ENCODE assay signal across 8 mouse cellular contexts in genomic region chr1:193381597-193382404, GRCm38 (mm10). TPM values are rescaled to one million over a fixed set of nuclear protein-coding genes. Genes with fewer than 3 reads are reported as not detected.
A peak's percentile ranks its signal among the peaks of the same experiment; 100 is the strongest.
DNase-seq lines count a peak whose midpoint lies in the region; ATAC-seq lines count a peak whose summit lies in the region.
"Had no signal": no experiment of that assay in that cellular context is flagged by ENCODE, and none has a peak within 500 bp of the region (broad histone marks: within the 10 kb centered on the region; RNA-seq: fewer than 3 reads in every experiment).

No protein-coding gene starts in this region.

- H3K9ac ChIP-seq in lung, embryonic 15.5 days = 0 out of 2 replicates have a peak overlapping the region, but pooled peaks have one; percentile 21
- peak overlapping the region; percentile 26; the same call in 1 of the 2 replicates for H3K9ac ChIP-seq in forebrain, embryonic 15.5 days (replicated peaks)
- no peak overlapping the region for H3K9ac ChIP-seq in liver, embryonic 13.5 days
- H3K9ac ChIP-seq in stomach, embryonic 16.5 days (ENCODE audit: low read length) = peak overlapping the region; percentile 60; the same call in 1 of the 2 replicates

- peaks cover 23% of the 10 kb centered on the region for H3K4me1 ChIP-seq in lung, embryonic 15.5 days
- H3K4me1 ChIP-seq in forebrain, embryonic 15.5 days = peaks cover 32% of the 10 kb centered on the region
- H3K4me1 ChIP-seq in liver, embryonic 13.5 days (replicated peaks) = peaks cover 9% of the 10 kb centered on the region
- H3K4me1 ChIP-seq in stomach, embryonic 16.5 days (ENCODE audit: control insufficient read depth, insufficient read depth, low read length) = peaks cover 11% of the 10 kb centered on the region

- WGBS in lung, embryonic 15.5 days = 21% methylated on average over 11 of the region's 11 CpGs
- 30% methylated on average over 11 of the region's 11 CpGs for WGBS in forebrain, embryonic 15.5 days
- 29% methylated on average over 11 of the region's 11 CpGs for WGBS in liver, embryonic 13.5 days (ENCODE audit: insufficient replicate concordance)
- 22% methylated on average over 11 of the region's 11 CpGs for WGBS in stomach, embryonic 16.5 days

- peak overlapping the region; percentile 59; the same call in 1 of the 2 replicates for H3K27ac ChIP-seq in lung, embryonic 15.5 days
- peak overlapping the region; percentile 58 for H3K27ac ChIP-seq in forebrain, embryonic 15.5 days (replicated peaks)
- no peak overlapping the region for H3K27ac ChIP-seq in liver, embryonic 13.5 days
- H3K27ac ChIP-seq in stomach, embryonic 16.5 days (ENCODE audit: low read length) = 0 out of 2 replicates have a peak overlapping the region, but pooled peaks have one; percentile 17

- no peaks in the 10 kb centered on the region for H3K36me3 ChIP-seq in lung, embryonic 15.5 days
- H3K36me3 ChIP-seq in forebrain, embryonic 15.5 days = no peaks in the 10 kb centered on the region
- H3K36me3 ChIP-seq in liver, embryonic 13.5 days = no peaks in the 10 kb centered on the region
- no peaks in the 10 kb centered on the region for H3K36me3 ChIP-seq in stomach, embryonic 16.5 days (ENCODE audit: control insufficient read depth, insufficient read depth, low read length)

- H3K9me3 ChIP-seq in lung, embryonic 15.5 days = no peaks in the 10 kb centered on the region
- no peaks in the 10 kb centered on the region for H3K9me3 ChIP-seq in forebrain, embryonic 15.5 days
- H3K9me3 ChIP-seq in liver, embryonic 13.5 days (replicated peaks) = no peaks in the 10 kb centered on the region
- no peaks in the 10 kb centered on the region for H3K9me3 ChIP-seq in stomach, embryonic 16.5 days (replicated peaks; ENCODE audit: control insufficient read depth, low read length)

- peak overlapping the region; percentile 77 for H3K4me2 ChIP-seq in lung, embryonic 15.5 days
- no peak overlapping the region; the same call in 1 of the 2 replicates for H3K4me2 ChIP-seq in forebrain, embryonic 15.5 days (replicated peaks)
- peak overlapping the region; percentile 69 for H3K4me2 ChIP-seq in liver, embryonic 13.5 days
- peak overlapping the region; percentile 66 for H3K4me2 ChIP-seq in stomach, embryonic 16.5 days (ENCODE audit: low read depth, low read length)

- H3K27me3 ChIP-seq in lung, embryonic 15.5 days = no peaks in the 10 kb centered on the region
- no peaks in the 10 kb centered on the region for H3K27me3 ChIP-seq in forebrain, embryonic 15.5 days
- H3K27me3 ChIP-seq in liver, embryonic 13.5 days = no peaks in the 10 kb centered on the region
- H3K27me3 ChIP-seq in stomach, embryonic 16.5 days (ENCODE audit: control insufficient read depth, insufficient read depth, low read length) = no peaks in the 10 kb centered on the region

- DNase-seq in lung, adult 18-20 months = no peak
- DNase-seq in liver, embryonic 13.5 days = no peak
- no peak for DNase-seq in adrenal gland, adult 18-20 months (ENCODE audit: low spot score in 2 of 2)
- no peak for DNase-seq in ovary, postnatal 14 days (ENCODE audit: low spot score)
- DNase-seq: gastrocnemius, postnatal 36 days had no signal

- H3K4me3 ChIP-seq in lung, embryonic 15.5 days = peak overlapping the region; percentile 38
- H3K4me3 ChIP-seq in forebrain, embryonic 15.5 days = no peak overlapping the region
- peak overlapping the region; percentile 50 for H3K4me3 ChIP-seq in liver, embryonic 13.5 days (replicated peaks)
- H3K4me3 ChIP-seq in stomach, embryonic 16.5 days (replicated peaks; ENCODE audit: low read length) = peak overlapping the region; percentile 42

- ATAC-seq in lung, embryonic 15.5 days (ENCODE audit: borderline replicate concordance, extremely low read depth, low FRiP score, low TSS enrichment) = peak; percentile 4; the same call in 1 of the 2 replicates
- peak; percentile 11 for ATAC-seq in forebrain, embryonic 15.5 days (replicated peaks)
- peak; percentile 19; the same call in 1 of the 2 replicates for ATAC-seq in liver, embryonic 13.5 days (ENCODE audit: low read depth)
- ATAC-seq in stomach, embryonic 16.5 days (ENCODE audit: insufficient read depth, low FRiP score) = peak; percentile 16; the same call in 1 of the 2 replicates

RNA-seq across cellular contexts. Expression of gene Camk1g, which starts 11.7 kb away (rescaled TPM):
- 36.8 and 38.8 TPM in 2 replicates for polyA plus RNA-seq in lung, embryonic 15.5 days (2015; fragmentation: Nextera tagmentation; extraction: Ambion mirVana)
- polyA plus RNA-seq in forebrain, embryonic 15.5 days (2015; fragmentation: Nextera tagmentation; extraction: Ambion mirVana) = 43.6 and 44.8 TPM in 2 replicates
- 0.35 and 0.59 TPM in 2 replicates for polyA plus RNA-seq in liver, embryonic 13.5 days (2015; fragmentation: Nextera tagmentation; extraction: Ambion mirVana)
- polyA plus RNA-seq in stomach, embryonic 16.5 days (2015; fragmentation: Nextera tagmentation; extraction: Ambion mirVana) = 7.9 and 8.4 TPM in 2 replicates
- under 1 TPM; 0.13 to 0.17 TPM for total RNA-seq in adrenal gland, adult 18-20 months (2021)
